Mouse (Mus musculus): ENCODE data around the gene Ptpn1.

- no peak for TF ChIP-seq CTCF (IDR thresholded peaks at IDR 0.05; ENCODE audit: extremely low read depth, insufficient read depth, low read length)
- no peak for TF ChIP-seq POLR2A (IDR thresholded peaks at IDR 0.05; ENCODE audit: extremely low read depth, insufficient read depth, low read length)
Measured at GRCm38 (mm10) chr2:167939632-167940399, 8.0 kb downstream of the Ptpn1 start.

Measured in cortical plate, adult 2 months (tissue).